Mouse (Mus musculus) CD8-positive naive resting alpha-beta T cell, adult 2 months (primary cell): ENCODE measurements around the gene Prrc2c.
"Not testable (repeated sequence)": the region's sequence is repeated elsewhere in the genome, so short reads cannot be mapped to it uniquely, and the experiment has no call there.

Source experiments
- DNase-seq, 2 experiments: peaks; one replicate each; pipeline ENCODE4 v3.0.0; 2022; ENCODE audit warnings: low read depth in 2 of 2, low spot score in 2 of 2

The Prrc2c gene

DNA sequence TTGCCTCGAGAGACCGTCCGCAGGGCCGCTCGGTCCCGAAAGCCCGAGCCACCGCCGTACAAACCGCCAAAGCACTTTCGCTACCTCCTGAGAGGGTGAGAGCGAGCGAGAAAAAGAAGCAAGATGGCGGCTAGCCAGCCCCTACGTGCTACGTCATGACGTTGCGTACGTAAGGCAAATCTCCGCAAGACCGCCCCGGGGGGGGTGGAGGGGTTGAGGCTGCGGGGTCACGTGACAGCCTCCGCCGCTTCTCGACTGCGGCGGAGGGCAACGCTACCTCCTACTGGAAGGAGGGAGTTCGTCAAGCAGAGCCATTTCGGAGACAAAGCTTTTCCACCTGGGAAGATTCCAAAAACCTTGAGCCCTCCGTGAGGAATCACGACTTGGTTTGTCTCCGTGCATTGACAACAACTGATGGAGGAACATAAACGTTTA lies at the start of gene Prrc2c:
TSS of gene Prrc2c (minus strand) at position 156 of the 435 bp plus-strand sequence.
- DNase-seq: peak; percentile 96 to 98

- no peak for DNase-seq
Observed at GRCm38 (mm10) chr1:162785222-162785621, 44.9 kb upstream of the Prrc2c start.

GRCm38 (mm10) chr1:162783669-162784248 lies 43.4 kb upstream of the Prrc2c start:
- no peak for DNase-seq

GRCm38 (mm10) chr1:162781035-162781434 lies 40.7 kb upstream of the Prrc2c start:
- not testable (repeated sequence) for DNase-seq

- DNase-seq: no peak
Observed at GRCm38 (mm10) chr1:162777943-162778538, 37.7 kb upstream of the Prrc2c start.

DNA sequence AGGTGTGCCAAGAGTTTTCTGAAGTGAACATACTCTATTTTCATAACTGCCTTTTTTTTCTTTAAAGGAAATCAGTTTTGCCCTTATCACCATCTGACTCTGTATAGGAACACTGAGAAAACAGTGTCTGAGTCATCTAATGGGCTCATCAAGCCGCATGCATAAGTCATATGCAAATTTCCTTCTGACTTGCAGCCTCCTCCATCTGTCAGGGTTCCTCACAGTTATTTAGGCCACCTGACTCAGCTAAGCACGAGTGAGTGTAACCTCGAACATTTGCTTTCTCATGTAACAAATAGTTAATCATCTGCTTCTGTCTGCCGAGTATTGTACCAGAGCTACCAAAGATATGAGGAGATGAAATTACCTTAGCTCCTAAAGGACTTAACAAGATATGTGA lies 33.3 kb upstream of the Prrc2c start:
- no peak for DNase-seq

DNA sequence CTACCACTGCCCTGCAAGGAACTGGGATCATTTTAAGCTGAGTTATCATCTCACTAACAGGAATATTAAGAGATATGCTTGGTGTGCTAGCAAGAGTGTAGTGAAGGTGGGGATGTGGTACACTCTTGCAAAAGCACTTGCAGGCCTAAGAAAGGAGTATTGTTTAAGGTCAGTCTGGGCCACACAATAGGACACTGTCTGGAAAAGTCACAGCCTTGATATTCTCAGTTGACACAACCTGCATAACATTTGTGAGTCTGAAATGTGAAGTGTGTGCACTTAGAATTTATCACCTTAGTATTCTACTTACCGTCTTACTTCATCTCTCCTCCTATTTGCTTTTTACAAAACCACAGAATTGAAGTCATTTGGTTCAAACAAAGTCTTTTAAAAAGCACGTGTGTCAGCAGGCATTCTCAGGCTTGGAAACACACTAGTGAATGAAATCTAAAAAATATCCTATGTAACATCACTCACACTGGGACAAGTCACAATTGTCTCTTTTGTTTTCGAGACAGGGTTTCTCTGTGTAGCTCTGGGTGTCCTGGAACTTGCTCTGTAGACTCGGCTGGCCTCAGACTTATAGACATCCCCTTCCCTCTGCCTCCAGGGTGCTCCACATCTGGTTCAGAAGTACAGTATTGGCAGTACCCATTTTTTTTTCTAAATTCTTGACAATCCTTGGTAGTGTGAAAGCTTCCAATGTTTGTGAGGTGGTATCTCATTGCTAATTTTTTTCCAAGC lies 31.4 kb upstream of the Prrc2c start:
- DNase-seq: no peak

DNA sequence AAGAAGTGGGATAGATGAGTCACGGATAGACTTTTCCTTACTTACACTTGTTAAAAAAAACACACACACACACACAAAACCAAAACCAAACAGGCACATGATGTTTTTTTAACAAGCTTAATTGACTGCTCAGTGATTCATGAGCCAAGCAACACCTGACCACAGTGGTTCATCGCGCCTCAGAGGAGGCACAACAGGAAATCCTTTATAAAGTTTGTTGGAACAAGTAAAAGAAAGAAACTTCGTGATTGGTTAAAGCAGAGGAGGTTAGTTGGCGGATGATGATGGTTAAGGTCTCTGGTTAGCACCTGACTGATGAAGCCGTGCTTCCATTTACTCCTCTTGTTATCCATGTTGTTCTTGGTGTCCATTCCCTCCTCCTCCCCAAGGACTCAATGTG lies 11.7 kb upstream of the Prrc2c start:
- DNase-seq: peak in 1 of 2 experiments; percentile 46

- DNase-seq: no peak
Observed at GRCm38 (mm10) chr1:162749607-162750006, 9.3 kb upstream of the Prrc2c start.

DNA sequence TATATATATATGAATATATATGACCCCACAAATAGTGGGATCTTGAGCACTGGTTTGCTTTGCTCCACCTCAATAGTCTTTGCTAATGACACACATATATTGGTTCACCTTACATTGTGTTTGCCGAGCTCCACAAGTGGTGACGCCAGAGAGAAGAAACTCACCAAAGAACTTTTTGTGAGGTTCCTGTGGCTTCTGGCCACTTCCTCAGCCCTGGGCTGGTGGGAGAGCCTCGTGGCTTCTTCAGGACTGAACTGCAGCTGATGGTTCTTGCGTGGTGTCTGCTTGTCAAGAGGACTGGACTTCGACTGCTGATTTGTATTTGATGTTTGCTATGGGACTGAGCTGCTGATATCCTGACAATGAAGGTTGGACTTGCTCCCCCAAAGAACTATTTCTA lies 8.4 kb upstream of the Prrc2c start:
- DNase-seq: no peak

DNA sequence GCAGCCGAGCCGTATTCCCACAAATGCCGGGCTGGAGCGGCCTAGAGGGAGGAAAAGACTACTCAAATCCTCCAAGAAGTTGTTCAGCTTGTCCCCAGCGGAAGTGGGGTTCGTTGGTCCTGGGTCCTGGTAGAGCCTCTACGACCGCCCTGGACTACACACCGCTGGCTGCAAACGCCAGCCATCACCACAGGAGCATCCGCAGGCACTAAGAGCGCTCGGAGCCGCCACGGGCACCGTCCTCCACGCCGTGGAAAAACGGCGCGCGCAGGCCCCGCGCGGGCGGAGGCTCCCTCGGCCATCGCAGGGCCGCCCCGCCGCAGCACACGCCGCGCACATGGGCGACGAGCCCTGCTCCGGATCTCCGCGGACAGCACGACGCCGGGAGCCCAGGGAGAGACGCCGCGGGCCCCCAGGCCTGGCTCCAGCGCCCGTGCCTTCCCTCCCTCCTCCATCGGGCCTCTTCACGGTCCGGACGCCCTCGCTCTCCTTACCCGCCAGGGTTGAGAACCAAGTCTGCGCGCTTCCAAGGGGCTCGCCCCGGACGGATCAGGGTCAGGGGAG lies 443 bp downstream of the Prrc2c start:
- no peak for DNase-seq

GRCm38 (mm10) chr1:162739406-162739805 lies 950 bp downstream of the Prrc2c start:
- DNase-seq: no peak

DNA sequence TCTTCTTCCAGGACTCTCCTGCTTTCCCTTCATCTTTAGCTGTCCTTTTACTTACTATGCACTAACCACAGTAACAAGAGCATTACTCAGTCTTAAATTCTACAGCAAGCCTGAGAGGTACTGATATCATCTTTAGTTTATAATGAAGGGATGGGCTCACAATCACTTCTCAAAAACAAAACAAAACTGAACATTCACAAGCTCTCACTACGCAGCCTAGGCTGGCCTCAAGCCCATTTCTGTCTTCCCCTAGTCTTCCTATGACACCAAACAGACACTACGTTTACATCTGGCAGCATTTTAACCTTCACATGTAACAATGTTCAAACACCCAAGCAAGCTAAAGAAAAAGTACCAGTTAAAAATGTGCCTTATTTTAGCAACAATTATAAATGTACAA lies 1.9 kb downstream of the Prrc2c start:
- no peak for DNase-seq

DNA sequence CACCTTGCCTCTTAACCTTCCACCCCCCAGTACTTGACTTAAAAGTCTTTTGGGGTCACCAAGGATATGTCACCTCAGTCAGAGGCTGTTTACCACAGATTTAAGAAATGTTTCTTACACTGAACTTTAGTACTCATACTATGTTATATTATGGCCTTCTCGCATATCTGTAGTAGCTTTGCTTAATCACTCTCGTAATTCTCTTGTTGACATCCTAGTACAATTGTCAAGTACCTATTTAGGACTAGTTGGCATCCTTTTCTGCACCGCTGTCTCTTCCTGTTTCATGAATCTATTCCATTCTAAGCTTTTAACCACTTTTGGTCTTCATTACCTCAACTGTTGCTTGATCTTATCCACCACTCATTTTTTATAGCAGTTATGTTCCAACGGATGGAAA lies 5.3 kb downstream of the Prrc2c start:
- DNase-seq: no peak

- no peak for DNase-seq
Observed at GRCm38 (mm10) chr1:162734283-162734682, 6.1 kb downstream of the Prrc2c start.

- DNase-seq: no peak
Observed at GRCm38 (mm10) chr1:162732041-162732440, 8.3 kb downstream of the Prrc2c start.

GRCm38 (mm10) chr1:162729436-162729835 lies 10.9 kb downstream of the Prrc2c start:
- DNase-seq: no peak

DNA sequence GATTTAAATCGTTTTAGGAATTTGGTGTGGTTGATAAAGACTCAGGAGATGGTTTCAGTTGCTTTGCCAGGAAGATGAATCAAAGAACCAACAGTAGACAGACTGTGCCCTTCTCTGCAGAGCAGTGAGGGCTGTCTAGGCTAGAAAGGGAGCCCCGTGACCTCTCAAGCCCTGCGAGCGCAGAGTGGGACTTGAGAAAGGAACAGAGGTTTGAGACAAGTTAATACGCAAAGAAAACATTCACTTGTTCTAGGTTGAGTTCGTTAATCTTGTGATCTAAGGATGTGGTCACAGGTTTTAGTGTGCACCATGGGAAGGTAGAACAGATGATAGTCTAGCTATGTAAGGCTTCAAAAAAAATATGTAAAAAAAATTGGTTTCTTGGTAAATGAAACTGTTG lies 12.4 kb downstream of the Prrc2c start:
- DNase-seq: peak; percentile 78 to 82

DNA sequence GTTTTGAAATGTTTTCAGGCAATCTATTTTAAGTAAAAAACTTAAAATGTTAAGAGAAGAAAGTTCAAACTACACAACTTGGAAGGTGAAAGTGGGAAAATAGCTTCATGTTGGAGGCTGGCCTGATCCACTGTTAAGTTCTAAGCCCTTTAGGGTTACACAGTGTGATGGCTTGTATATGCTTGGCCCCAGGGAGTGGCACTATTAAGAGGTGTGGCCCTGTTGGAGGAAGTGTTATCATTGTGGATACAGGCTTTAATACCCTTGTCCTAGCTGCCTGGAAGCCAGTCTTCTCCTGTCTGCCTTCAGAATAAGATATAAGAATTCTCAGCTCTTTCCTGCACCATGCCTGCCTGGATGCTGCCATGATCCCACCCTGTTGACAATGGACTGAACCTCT lies 16.7 kb downstream of the Prrc2c start:
- DNase-seq: no peak

DNA sequence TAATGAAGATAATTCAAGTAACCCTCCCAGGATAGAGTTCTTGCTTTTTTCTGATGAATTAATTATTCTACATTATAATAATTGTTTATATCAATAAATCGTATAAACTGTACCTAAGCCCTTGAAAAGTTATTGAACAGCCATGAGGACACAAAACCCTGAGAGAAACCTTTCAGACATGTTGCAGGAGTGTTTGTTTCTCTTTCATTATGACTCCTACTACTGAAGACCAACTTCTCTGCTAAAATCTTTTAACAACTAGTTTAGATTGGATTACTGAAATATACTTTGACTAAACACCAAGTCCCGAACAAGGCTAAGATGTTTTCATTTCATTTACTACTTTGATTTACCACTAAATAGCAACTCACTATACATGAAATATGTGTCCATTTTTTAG lies 19.7 kb downstream of the Prrc2c start:
- DNase-seq: no peak

DNA sequence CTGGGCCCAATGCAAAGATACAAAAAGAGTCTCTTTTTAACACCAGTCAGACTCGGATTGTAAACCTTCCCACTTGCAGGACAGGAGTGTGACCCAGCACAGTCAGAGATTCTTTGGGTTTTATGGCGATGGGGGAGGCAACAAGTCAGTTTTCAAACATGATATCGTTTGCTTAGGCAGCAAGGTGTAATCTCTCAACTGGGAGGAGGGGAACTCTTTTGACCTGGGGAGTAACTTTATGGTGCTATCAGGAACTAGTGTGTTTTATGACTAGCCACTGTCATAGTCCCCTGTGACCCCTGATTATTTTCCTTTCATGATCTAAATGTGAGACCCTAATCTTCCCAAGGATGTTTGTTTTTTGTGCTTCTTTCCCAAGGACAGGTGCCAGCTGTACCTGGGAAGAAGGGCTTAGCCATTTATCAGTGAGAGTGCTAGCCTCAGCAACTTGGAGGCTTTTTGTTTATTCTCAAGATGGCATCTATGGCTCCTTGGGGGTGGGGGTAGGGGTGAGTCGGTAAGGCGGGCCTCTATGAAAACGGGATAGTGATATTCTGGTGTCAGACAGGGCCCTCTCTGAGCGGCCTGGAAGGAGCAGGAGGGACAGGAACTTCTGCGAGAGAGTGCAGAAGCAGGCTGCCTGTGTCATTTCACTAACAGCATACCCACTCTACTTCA lies 39.8 kb downstream of the Prrc2c start:
- DNase-seq: no peak

- DNase-seq: no peak
Observed at GRCm38 (mm10) chr1:162697866-162698265, 42.5 kb downstream of the Prrc2c start.
